Mouse (Mus musculus) hindbrain, embryonic 16.5 days (tissue): ENCODE measurements around the gene Phip. TPM values are rescaled to one million over a fixed set of nuclear protein-coding genes. Genes with fewer than 3 reads are reported as not detected.

Source experiments
- polyA plus RNA-seq: library from polyadenylated mRNA; unstranded; fragments of >200 nt; fragmentation: Nextera tagmentation; extraction: Ambion mirVana; gene quantifications from 2 replicates; pipeline ENCODE4 v1.2.1, GENCODE M21; 2015

Phip gene
- polyA plus RNA-seq, 1 experiment from 2014 or later, result 70.0 TPM

Other genes with a start within 250 kb of the Phip start
- gene Irak1bp1, start 146.0 kb downstream of the Phip start, polyA plus RNA-seq, result 31.2 and 36.3 TPM in 2 replicates
- 171 and 201 TPM in 2 replicates for gene Hmgn3, start 171.2 kb upstream of the Phip start, polyA plus RNA-seq